Mouse (Mus musculus) stomach, embryonic 16.5 days (tissue): ENCODE results near the gene Arhgef5. TPM values are rescaled to one million over a fixed set of nuclear protein-coding genes. Genes with fewer than 3 reads are reported as not detected.

ENCODE experiments used
- polyA plus RNA-seq: library from polyadenylated mRNA; unstranded; fragments of >200 nt; fragmentation: Nextera tagmentation; extraction: Ambion mirVana; gene quantifications from 2 replicates; pipeline ENCODE4 v1.2.1, GENCODE M21; 2015

The Arhgef5 gene
- polyA plus RNA-seq, 1 experiment from 2014 or later, result 21.0 TPM

Other genes with a start within 250 kb of the Arhgef5 start
- gene Olfr441, start 159.2 kb upstream of the Arhgef5 start, polyA plus RNA-seq, result not detected in 2 replicates
- not detected in 2 replicates for gene Olfr237-ps1, start 119.0 kb upstream of the Arhgef5 start, polyA plus RNA-seq
- not detected in 2 replicates for gene Olfr437, start 102.3 kb upstream of the Arhgef5 start, polyA plus RNA-seq
- not detected in 2 replicates for gene Olfr13, start 93.4 kb upstream of the Arhgef5 start, polyA plus RNA-seq
- not detected in 2 replicates for gene Olfr435, start 68.4 kb upstream of the Arhgef5 start, polyA plus RNA-seq
- not detected in 2 replicates for gene Olfr434, start 52.6 kb upstream of the Arhgef5 start, polyA plus RNA-seq
- not detected in 2 replicates for gene Olfr47, start 34.1 kb upstream of the Arhgef5 start, polyA plus RNA-seq
- not detected in 2 replicates for gene Nobox, start 44.0 kb downstream of the Arhgef5 start, polyA plus RNA-seq